Mouse (Mus musculus): ENCODE data around the gene Myo6.

Gene Myo6

DNA sequence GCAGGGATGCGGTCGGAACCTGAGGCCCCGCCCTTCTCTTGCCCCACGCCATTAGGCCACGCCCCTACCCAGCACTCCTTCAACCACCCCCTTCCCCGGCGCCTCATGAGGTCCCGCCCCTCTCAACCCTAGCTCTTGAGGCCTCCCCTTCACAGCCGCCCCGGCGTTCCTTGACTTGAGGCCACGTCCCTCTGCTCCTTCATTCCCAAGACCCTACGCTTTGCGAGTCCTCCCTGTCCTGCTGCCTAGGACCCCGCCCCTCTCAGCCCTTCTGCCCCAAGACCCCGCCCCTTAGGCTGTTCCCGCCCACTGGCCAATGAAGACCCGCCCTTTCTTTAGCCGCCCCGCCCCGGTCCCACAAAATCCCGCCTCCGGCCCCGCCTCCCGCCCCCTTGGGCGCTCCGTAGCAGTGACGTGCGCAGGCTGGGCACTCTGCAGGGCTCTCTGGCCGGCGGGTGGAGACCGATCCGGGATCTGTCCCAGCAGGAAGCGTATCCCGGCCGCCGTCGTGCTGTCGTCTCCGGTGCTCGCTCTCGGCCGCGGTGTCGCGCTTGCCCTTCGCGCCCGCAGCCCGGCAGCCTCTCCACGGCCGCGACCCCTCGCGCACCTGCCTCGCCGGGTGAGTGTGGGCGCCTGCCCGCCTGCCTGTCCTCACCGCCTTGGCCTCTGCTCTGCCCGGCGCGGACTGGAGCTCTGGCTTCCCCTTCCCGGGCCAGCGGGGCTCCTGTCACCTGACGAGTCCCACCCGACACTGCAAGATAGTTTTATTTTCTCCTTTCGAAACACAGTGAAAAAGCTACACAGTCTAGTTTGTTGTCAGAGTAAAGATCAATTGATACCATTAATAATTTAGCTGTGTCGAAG lies at the start of gene Myo6:
Gene Myo6, plus strand, starts transcription at position 421 of the 864 bp plus-strand sequence.
- DNase-seq: peak; percentile 94

DNA sequence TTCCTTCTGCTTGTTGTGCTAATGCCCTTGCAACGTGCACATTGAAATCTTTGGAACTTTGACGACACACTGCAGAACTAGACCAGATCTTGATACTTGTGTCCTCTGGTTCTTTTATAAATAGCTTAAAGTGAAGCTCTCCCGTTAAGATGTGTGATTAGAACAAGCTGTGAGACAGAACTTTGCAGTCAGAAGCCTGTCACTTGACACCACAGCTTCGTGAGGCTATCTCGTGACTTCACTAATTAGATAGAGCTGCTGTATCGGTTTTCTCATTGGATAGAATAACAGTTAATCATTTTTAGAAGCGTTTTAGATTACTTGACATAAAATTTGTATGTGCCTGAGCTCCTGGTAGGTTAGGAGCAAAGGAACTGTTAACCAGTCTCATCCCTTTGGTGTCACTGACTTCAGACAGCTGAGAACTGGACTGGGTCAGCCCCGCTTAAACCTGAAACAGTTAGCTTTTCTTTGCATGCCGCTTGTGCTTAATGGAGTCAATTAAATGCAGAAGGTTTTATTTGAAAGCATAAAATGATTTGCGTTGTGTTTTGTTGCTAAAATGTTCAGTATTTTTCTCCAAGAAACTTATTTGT lies 18.7 kb upstream of the Myo6 start:
- no peak for DNase-seq

DNA sequence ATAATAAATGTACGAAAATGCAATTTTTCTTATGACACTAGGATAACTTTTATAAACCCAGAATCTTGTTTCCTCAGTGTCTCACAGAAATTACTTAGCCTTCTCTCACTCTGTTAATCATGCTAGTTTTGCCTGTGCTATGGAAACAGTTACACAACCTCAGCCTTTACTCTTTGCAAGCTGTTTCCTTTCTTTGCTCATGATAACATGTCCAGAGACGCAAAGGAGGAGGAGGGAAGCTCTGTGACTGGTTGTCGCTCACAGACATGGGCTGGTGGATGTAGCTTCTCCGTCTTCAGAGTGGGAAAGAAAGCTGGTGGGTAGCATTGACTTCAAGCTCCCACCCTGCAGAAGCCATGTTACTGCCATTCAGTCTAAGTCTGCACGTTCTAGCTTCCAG lies 15.2 kb upstream of the Myo6 start:
- no peak for DNase-seq

DNA sequence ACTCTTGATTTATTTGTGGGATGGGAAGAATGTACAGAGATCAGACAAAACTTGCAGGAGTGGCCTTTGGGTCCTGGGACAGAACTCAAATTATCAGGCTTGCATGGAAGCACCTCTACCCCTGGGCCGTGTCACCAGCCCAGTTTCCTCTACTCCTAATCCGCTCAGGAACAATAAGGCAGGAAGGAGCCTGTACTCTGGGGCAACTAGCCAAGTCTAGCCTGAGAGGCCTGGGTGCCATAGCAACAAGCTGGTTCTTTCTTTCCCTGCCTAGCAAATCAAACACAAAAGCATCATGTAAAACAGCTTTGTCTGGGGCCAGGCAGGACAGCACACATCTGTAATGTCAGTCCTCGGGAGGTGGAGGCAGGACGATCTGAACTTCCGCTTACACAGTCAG lies 9.6 kb upstream of the Myo6 start:
- peak; percentile 88 for DNase-seq

DNA sequence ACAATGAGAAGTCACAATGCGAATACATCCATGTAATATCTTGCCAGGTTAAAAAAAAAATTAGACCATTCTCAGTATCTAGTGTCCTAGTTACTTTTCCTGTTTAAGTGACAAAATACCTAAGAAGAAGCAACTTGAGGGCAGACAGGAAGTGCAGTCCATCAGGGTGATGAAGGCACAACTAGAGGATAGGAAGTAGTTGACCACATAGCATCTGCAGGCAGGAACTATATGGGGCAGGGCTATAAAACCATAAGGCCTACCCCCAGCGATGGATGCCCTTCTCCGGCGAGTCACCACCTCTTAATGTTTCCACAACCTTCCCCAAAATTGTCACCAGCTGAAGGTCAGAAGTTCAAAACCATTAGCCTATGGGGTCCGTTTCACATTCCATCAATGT lies 8.1 kb upstream of the Myo6 start:
- DNase-seq: no peak

DNA sequence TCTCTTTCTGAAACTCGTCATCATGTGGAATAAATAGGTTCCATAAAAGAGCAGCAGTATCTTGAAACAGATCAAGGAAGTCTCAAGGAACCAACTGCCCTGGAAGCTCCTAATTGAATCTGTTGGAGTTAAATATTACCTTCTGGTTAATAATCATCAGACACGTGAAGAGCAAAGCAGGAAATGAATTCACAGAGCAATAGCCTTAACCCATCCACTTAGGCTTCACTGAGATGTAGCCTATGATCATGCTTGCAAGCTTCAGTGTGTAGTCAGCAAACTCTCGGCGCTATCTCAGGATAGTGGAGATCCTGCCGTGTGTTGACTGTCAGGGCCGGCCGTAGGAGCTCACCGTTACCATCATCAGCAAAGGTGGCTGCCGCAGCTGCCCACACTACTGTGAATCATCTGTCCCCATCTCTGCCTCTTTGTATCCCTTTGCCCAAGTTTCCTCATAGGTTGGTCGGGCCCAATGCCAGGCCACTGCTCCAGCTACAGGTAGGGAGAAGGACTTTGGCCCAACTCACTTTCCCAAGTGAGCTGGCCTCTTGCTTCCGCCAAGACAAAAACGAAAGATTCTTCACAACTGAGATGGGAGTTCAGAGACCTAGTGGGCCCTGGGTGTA lies 6.9 kb upstream of the Myo6 start:
- DNase-seq: no peak

DNA sequence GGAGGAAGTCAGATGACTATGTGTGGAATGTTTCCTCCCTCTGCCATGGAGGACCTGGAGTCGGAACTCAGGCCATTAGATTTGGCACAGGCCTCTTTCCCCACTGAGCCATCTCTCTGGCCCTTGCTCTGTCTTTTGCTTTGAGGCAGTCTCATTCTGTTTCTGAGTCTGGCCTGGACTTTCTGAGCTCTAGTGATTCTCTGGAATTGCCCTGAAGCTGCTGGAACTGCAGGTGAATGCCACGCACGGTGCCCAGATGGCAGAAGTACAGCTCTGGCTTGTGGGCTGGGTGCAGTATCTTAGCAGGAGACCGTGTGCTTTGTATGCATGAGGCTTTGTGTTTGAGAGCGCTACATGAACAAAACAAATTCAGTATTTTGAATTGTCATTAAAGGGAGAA lies 5.9 kb upstream of the Myo6 start:
- DNase-seq: no peak

DNA sequence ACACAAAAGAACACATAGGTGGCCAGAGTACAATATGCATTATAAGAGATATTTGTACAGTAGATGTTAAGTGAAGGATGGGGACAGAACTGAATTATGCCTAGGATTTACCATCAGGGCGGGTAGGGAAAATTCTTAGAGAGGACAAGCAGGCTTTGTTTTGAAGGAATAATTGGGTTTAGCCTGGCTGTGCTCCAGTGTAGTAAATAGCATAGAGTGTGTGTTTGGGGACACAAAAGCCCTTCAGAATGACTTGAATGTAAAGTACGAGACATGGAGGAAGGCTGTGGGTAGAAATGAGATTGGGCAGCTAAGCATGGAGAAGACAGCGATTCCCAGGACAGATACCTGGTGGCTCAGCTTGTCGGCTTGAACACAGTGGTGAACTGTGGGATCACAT lies 3.4 kb upstream of the Myo6 start:
- no peak for DNase-seq

DNA sequence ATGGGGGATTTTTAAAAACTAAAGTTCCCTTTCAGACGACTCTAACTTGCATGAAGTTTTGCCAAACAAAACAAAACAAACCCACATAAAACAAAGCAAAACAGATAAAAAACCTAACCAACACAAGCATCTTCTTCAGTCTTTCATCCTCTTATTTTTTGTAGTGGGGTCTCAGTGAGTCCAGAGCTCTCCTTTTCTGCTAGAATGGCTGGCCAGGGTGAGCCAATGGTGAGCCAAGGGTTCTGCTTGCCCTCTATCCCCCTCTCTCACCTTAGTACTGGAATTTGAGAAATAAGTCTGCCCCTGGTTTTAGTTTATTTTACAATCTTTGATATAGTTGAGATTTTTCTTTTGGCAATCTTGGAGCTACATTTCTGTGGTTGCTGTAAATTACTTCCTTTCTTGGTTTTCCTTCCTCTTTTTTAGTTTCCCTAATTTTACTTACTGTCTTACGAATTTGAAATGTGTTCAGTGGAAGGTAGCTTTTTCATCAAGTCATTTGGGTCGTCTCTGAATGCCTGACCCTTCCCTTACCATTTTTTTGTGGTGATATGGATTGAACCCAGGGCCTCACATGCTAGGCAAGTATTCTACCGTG lies 1.6 kb upstream of the Myo6 start:
- no peak for DNase-seq

DNA sequence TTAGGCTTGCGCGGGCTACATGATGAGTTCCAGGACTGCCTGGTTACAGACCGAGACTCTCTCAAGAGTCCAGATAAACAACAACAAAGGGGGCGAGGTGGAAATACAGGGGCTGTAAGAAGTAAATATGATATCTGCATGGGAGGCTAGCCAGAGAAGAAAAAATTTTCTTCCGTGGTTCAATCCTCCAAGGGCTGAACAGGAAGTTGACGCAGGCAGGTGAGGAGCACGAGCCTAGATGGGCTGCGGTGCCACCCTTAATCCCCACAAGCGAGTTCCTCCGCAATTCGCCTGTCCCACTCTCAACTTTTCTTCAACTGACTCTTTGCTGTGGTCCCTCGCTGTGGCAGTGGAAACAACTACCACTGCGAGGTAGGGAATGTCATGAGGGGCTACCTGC lies 640 bp upstream of the Myo6 start:
- peak; percentile 25 for DNase-seq

DNA sequence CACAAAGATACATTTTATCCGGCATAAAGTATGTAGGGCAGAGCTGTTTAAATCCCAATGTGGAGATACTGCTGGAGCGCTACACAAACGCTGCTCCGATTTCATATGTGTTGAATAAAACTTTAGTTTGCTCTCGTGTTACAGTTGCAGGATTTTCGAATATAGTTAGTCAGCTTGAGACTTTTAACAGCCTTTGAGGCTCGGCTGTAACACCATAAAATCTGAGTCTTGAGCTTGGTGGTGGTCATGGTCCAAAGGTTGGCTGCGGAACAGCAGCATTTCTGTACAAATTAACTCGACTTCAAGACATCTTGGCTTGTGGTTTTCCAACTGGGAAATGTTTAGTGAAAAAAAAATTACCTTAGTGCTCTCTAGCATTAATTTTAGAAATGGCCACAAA lies 859 bp downstream of the Myo6 start:
- no peak for DNase-seq

DNA sequence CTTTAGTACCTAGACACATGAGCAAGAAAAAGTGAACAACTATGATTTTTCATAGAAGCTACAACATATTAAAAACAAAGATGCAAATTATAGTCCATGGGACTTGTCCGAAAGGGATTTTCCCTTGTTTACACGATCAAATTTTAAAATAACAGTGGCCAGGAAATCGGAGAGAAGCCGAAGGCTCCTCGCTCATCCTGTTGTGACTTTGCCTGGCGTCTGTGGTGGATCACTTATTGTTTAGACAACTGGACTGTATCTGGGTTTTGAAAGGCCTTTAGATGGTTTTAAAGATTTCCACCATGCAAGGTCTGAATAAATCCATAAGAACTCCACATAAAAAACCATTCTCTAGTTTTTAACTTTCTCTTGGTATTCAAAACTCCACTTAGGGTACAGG lies 1.6 kb downstream of the Myo6 start:
- peak; percentile 51 for DNase-seq

DNA sequence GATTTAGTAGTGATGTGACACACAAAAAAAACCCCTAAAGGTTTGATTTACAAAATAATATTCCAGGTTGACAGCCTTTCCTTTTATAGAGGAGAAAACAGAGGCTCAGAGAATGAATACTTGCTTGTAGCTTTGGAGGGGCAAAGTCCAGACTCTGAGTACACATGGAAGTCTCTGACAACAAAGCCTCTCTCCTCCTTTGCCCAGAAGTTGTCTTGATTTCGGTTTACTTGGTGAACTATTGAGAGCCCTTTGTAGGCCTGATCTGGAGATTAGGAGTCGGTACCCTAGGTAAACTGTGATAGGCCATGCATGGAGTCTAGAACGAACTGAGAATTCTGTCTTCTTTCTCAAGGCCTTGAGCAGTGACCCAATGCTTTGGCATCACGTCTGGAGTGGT lies 2.3 kb downstream of the Myo6 start:
- DNase-seq: no peak

DNA sequence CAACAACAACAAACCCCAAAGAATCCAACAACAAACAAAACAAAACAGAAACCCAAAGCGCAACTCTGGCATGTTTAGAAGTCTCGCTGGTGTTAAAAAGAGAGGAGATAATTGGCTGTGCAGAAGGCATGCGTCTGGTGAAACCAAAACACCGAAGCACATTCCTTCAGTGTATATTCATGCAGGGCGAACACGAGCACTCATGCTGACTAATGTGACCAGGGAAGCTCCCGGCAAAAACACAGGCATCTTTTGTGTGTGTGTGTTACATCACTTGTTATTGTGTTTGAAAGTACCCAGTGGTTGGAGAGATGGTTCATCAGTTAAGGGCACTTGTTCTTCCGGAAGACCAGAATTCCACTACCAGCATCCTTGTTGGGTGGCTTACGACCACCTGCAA lies 4.7 kb downstream of the Myo6 start:
- DNase-seq: no peak

DNA sequence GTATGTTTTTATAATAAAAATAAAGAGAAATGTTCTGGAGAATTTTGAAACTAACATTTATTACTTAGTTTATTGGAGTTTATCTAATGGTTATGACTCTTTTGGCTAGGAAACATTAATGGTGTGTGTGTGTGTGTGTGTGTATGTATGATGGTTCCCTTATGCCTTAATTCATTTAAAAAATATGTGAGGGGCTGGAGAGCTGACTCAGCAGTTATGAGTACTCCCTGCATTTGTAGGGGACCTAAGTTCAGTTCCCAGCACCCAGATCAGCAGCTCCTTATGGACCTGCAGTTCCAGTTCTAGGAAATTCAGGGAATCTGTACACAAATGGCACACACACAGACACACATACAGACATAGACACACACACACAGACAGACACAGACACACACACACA lies 6.4 kb downstream of the Myo6 start:
- no peak for DNase-seq

DNA sequence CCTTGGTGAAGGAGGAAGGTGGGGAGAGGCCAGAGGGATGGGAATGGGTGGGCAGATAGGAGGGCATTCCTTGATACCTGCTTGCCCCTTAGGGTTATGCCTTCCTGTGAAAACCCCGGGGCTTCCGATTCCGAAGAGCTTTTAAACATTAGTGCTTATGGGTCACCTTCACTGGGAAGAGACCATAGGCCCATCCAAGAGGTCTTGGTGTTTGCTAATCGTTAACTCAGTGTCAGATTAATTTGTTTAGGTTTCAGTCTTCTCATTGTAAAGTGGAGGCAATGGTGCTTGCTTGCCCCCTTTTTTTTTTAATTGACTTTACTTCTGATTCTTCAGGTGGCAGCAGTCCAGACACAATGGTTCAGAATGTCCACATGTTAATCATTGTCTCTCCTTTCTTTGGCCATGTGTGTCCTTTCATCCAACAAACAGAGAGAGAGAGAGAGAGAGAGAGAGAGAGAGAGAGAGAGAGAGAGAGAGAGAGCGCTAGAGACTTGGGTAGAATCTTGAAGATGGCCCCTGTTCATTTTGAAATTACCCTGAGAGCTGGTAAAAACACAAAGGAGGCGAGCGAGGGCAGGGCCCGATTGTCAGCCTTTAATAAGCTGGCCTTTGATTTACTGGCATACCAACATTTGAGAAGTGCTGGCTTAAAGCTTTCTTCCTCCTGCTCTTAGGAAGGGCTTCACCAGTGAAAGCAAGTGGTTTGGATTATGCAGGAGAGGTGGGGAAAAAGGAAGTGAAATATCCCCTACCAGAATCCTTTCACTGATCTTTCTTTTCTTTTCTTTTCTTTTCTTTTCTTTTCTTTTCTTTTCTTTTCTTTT lies 7.8 kb downstream of the Myo6 start:
- no peak for DNase-seq

DNA sequence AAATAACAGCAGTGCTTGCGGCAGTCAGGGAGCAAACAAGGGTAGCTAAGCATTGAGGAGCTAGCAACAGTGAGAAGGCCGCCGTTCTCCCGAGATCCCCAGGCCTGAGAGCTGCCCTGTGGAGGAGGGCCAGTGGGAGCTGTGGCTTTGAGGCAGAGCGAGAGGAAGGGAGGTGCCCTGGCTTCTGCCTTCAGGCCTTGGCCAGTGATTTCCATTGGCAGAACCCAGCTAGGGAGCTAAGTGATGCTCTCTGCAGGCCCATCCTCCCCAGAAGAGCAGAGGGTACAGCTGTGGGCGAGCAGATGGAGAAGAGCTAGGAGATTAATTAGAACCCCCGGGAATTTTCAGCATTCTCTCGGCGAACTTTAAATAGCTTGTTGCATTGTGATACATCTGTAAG lies 8.8 kb downstream of the Myo6 start:
- DNase-seq: peak; percentile 51

DNA sequence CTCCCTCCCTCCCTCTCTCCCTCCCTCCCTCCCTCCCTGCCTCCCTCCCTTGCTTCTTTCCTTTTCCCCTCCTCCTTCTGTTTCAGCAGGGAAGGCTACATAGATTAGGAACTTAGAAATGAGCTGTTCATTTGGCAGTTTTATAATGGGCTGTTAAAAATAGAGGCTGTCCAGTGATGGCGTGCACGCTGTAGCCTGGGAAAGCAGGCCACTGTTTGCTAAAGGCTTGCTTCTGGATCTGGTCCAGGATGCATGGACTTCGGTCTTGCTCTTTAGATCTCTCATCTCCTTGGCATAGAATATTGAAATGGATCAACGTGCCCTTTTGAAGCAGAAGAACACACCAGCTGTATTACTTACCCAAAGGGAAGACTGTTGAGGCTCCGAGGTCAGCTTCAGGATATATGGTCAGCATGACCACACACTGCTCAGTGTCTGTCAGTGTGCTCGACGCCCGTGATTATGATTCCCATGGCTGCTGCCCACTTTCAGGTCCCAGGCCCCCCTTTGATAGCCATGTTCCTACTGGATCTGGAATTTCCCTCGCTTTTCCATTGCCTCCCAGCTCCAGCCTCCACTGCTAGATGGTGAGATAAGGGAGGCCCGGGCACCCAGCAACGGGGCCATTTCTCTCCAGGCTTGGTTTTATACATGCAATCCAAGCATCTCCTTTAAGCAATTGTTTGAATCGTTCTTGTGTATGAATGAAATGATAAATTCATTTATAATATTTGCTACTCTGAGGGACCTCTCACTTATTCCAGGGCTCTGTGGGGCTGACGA lies 12.1 kb downstream of the Myo6 start:
- DNase-seq: peak; percentile 43

DNA sequence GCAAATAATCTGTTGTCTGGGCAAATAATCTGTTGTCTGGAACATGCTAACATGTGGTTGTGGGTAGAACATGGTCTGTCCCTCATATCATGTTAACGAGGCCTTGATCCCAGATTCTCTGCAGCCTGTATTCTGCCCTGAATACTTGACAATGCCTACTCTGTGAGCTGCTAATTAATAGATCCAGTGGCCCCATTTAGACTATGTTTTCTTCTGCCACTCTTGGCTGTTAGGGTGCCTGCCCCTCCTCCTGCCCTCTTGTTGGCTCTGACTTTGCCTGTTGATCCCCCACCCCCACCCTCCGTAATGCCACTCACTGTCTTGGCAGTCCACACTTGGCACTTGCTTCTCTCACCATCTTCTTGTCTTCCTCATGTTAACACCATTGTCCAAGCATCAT lies 13.8 kb downstream of the Myo6 start:
- no peak for DNase-seq

DNA sequence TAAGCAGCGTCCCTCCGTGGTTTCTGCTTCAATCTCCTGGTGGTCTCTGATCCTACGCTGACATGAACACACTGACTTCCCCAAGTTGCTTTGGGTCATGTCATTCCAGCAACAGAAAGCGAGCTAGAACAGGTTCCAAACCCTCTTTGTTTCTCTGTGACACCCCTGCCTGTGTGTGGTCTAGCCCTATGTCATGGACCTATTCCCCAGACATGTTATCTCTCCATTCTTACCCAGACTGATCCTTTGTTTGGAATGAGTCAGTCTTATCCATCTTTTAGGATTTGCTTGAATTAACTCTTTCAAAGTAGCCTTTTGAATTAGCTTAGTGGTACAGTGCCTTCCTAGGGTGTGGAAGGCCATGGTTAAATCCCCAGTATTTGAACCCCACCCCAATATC lies 14.9 kb downstream of the Myo6 start:
- DNase-seq: no peak

DNA sequence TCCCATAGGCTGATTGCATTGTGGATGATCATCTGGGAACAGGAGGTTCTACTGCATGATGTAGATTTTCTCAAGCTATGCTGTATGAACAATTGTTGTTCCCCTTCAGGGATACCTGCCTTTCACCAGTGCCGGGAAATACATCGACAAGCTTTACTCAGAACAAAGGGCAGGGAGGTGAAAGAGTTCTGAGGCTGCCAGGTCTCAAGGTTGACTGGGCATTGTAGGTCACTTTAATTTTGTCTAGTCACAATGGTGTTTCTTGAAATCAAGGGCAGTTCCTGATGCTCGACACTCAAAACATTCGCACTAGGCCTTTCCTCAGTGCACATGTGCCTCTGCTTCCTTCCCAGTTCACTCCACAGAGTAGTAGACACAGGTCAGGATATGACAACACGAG lies 15.9 kb downstream of the Myo6 start:
- DNase-seq: no peak

DNA sequence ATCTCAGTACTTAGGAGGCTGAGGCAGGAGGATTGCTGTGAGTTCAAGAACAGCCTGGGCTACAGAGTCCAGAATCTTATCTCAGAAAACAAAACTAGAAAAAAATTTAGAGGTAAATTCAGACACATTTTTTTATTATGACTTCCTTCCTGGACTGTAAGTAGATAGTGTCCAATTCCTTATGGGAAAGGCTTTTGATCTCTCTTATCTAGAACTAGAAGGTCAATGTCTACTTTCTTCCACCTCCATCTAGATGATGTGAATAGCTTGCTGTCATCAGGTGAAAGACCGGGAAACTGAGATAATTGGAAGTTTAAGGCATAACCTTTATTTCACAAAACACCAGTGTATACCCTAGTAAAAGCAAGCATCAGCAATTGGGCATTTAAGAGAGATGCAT lies 16.9 kb downstream of the Myo6 start:
- no peak for DNase-seq
